Mouse (Mus musculus) hindbrain, embryonic 14.5 days (tissue): Measurements from ENCODE around the gene Gm42372. TPM values are rescaled to one million over a fixed set of nuclear protein-coding genes. Genes with fewer than 3 reads are reported as not detected.

Experiments used
- ATAC-seq: fragments of 200-750 bp; cut with Nextera tagmentation; 2 replicates; pipeline ENCODE4 v1.8.0; 2017; ENCODE audit warnings: moderate number of reproducible peaks, mild to moderate bottlenecking, moderate TSS enrichment, moderate library complexity; ENCODE audit not compliant: low FRiP score
- DNase-seq: peaks from one replicate; pipeline ENCODE4 v3.0.0-alpha.2; 2015; ENCODE audit warnings: low spot score
- H3K27ac ChIP-seq: fragments of 300-500 bp; sonication (generic); 2 replicates; pipeline ENCODE4 v1.5.1; 2014; ENCODE audit warnings: mild to moderate bottlenecking, moderate library complexity
- H3K27me3 ChIP-seq: fragments of 300-500 bp; sonication (generic); 2 replicates; pipeline ENCODE4 v1.6.1; 2014; ENCODE audit warnings: mild to moderate bottlenecking, low read length, mixed read lengths; ENCODE audit not compliant: control insufficient read depth, insufficient read depth
- H3K36me3 ChIP-seq: fragments of 300-500 bp; sonication (generic); replicated peaks from 2 replicates; pipeline ENCODE4 v1.6.1; 2014; ENCODE audit not compliant: control insufficient read depth, insufficient read depth
- H3K4me1 ChIP-seq: fragments of 300-500 bp; sonication (generic); replicated peaks from 2 replicates; pipeline ENCODE4 v1.6.1; 2014; ENCODE audit warnings: antibody characterized with exemption, low read length, mixed read lengths; ENCODE audit not compliant: control insufficient read depth, insufficient read depth
- H3K4me2 ChIP-seq: fragments of 300-500 bp; sonication (generic); replicated peaks from 2 replicates; pipeline ENCODE4 v1.6.1; 2014; ENCODE audit warnings: mild to moderate bottlenecking, moderate library complexity
- H3K4me3 ChIP-seq: fragments of 300-500 bp; sonication (generic); replicated peaks from 2 replicates; pipeline ENCODE4 v1.5.1; 2014; ENCODE audit warnings: mild to moderate bottlenecking, low read length
- H3K9ac ChIP-seq: fragments of 300-500 bp; sonication (generic); 2 replicates; pipeline ENCODE4 v1.6.1; 2014
- H3K9me3 ChIP-seq: fragments of 300-500 bp; sonication (generic); 2 replicates; pipeline ENCODE4 v1.6.1; 2016; ENCODE audit warnings: low read length; ENCODE audit not compliant: control insufficient read depth
- WGBS: fragments of 180-500 bp; shearing (Covaris S2); extraction: QIAGEN DNeasy Blood & Tissue Kit; methylation state at CpG from one replicate; pipeline ENCODE4 v1.1.7; 2014; 5-methylcytosine and 5-hydroxymethylcytosine counted together
- polyA plus RNA-seq: library from polyadenylated mRNA; unstranded; fragments of >200 nt; fragmentation: Nextera tagmentation; extraction: Ambion mirVana; gene quantifications from 2 replicates; pipeline ENCODE4 v1.2.1, GENCODE M21; 2014

Gm42372 gene
- polyA plus RNA-seq, 1 experiment from 2014 or later = 7.6 TPM

GRCm38 (mm10) chr7:17025505-17025894, 42.6 kb downstream of the Gm42372 start:
- ATAC-seq (no peak), DNase-seq (no peak)
- 0 out of 2 replicates have a peak overlapping the region, but pooled peaks have one; percentile 14 for H3K9ac ChIP-seq
- no peaks in the 10 kb centered on the region for H3K27me3 ChIP-seq
- H3K36me3 ChIP-seq = peaks cover 31% of the 10 kb centered on the region
- 89% methylated on average over 4 of the region's 4 CpGs for WGBS
- H3K4me1 ChIP-seq = peaks cover 16% of the 10 kb centered on the region
- H3K4me3 ChIP-seq = no peak overlapping the region
- H3K4me2 ChIP-seq = no peak overlapping the region
- H3K9me3 ChIP-seq = no peaks in the 10 kb centered on the region
- no peak overlapping the region for H3K27ac ChIP-seq

GRCm38 (mm10) chr7:17025896-17026622, 43.2 kb downstream of the Gm42372 start:
- DNase-seq (no peak), ATAC-seq (no peak)
- peak overlapping the region; percentile 78 for H3K4me3 ChIP-seq
- H3K4me2 ChIP-seq = peak overlapping the region; percentile 71
- peaks cover 16% of the 10 kb centered on the region for H3K4me1 ChIP-seq
- H3K9me3 ChIP-seq = no peaks in the 10 kb centered on the region
- WGBS = 82% methylated on average over 9 of the region's 9 CpGs
- no peak overlapping the region for H3K27ac ChIP-seq
- no peaks in the 10 kb centered on the region for H3K27me3 ChIP-seq
- H3K36me3 ChIP-seq = peaks cover 26% of the 10 kb centered on the region
- peak overlapping the region; percentile 85 for H3K9ac ChIP-seq

GRCm38 (mm10) chr7:17026710-17027587, 44.1 kb downstream of the Gm42372 start:
- peaks cover 16% of the 10 kb centered on the region for H3K4me1 ChIP-seq
- peak overlapping the region; percentile 62 for H3K27ac ChIP-seq
- ATAC-seq (no peak; the same call in 1 of the 2 replicates), DNase-seq (no peak)
- no peaks in the 10 kb centered on the region for H3K27me3 ChIP-seq
- peak overlapping the region; percentile 71 for H3K4me2 ChIP-seq
- 10% methylated on average over 24 of the region's 24 CpGs for WGBS
- H3K4me3 ChIP-seq = peak overlapping the region; percentile 78
- no peaks in the 10 kb centered on the region for H3K9me3 ChIP-seq
- peaks cover 17% of the 10 kb centered on the region for H3K36me3 ChIP-seq
- peak overlapping the region; percentile 85 for H3K9ac ChIP-seq

- DNase-seq = peak; percentile 84
- ATAC-seq = peak; percentile 83
- Histone ChIP-seq H3K4me3 (peak within 1 kb of the TSS; percentile 78), H3K4me2 (peak within 1 kb of the TSS; percentile 71), H3K4me1 (peaks cover 16% of the 10 kb centered on the region), H3K27me3 (no peaks in the 10 kb centered on the region), H3K9me3 (no peaks in the 10 kb centered on the region), H3K27ac (peak within 1 kb of the TSS; percentile 62), H3K36me3 (peaks cover 9% of the 10 kb centered on the region; the same call in 1 of the 2 replicates), H3K9ac (peak within 1 kb of the TSS; percentile 85)
- WGBS = under 1% methylated on average over 56 of the region's 58 CpGs
Measured at GRCm38 (mm10) chr7:17027588-17028343, 44.9 kb downstream of the Gm42372 start, which contains the start of gene Ppp5c. Gene Ppp5c, minus strand, starts transcription at chr7:17027924.

DNA sequence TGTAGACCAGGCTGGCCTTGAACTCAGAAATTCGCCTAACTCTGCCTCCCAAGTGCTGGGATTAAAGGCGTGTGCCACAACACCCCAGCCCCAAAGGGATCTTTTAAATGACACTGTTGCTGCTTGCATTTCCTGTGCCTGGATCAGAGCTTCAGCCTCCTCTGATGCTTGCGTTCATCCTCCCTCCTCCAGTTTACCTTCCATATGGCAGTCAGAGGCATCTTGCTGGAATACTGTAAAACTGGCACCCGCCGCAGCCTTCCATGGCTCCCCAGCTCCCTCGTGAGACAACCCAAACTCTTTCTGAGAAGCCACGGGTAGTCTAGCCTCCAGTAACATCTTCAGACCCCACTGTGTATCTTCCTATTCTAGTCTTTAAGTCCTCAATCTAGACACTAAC, 46.0 kb downstream of the Gm42372 start:
- Histone ChIP-seq H3K9me3 (no peaks in the 10 kb centered on the region), H3K9ac (no peak overlapping the region), H3K4me2 (no peak overlapping the region), H3K27ac (no peak overlapping the region), H3K4me1 (peaks cover 16% of the 10 kb centered on the region), H3K27me3 (no peaks in the 10 kb centered on the region), H3K36me3 (0 out of 2 replicates have a peak, but pooled peaks cover 3% of the 10 kb centered on the region), H3K4me3 (no peak overlapping the region)
- ATAC-seq (no peak), DNase-seq (no peak)
- WGBS = 73% methylated on average over 7 of the region's 7 CpGs

DNA sequence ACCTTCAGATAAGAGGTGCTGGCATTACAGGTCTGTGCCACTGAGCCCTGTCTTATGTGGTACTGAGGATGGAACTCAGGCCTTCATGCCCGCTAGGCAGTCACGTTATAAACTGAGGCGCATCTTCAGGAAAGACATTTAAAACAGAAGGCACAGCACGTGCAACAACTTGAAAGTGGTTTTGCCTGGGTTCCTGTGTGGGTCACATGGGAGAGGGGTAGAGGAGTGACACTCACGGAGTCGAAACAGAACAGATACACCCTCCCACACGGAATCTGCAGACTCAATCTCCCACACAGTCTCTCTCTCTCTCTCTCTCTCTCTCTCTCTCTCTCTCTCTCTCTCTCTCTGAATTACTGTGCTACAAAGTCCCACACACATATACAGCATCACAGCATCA, 47.4 kb downstream of the Gm42372 start:
- H3K4me3 ChIP-seq = no peak overlapping the region
- H3K36me3 ChIP-seq = no peaks in the 10 kb centered on the region
- WGBS = 83% methylated on average over 7 of the region's 7 CpGs
- no peak overlapping the region for H3K27ac ChIP-seq
- no peak for DNase-seq
- no peaks in the 10 kb centered on the region for H3K27me3 ChIP-seq
- no peak overlapping the region for H3K9ac ChIP-seq
- peaks cover 16% of the 10 kb centered on the region for H3K4me1 ChIP-seq
- no peaks in the 10 kb centered on the region for H3K9me3 ChIP-seq
- no peak for ATAC-seq
- no peak overlapping the region for H3K4me2 ChIP-seq

Other genes with a start within 250 kb of the Gm42372 start
- gene Ap2s1, start 244.7 kb upstream of the Gm42372 start, polyA plus RNA-seq = 446 and 463 TPM in 2 replicates
- gene Slc1a5, start 201.7 kb upstream of the Gm42372 start, polyA plus RNA-seq = 5.9 and 6.8 TPM in 2 replicates
- 174 and 197 TPM in 2 replicates for gene Strn4, start 167.2 kb upstream of the Gm42372 start, polyA plus RNA-seq
- gene Fkrp, start 166.4 kb upstream of the Gm42372 start, polyA plus RNA-seq = 44.7 and 48.5 TPM in 2 replicates
- gene Prkd2, start 140.2 kb upstream of the Gm42372 start, polyA plus RNA-seq = 5.6 and 5.8 TPM in 2 replicates
- 5.8 and 6.6 TPM in 2 replicates for gene Dact3, start 107.8 kb upstream of the Gm42372 start, polyA plus RNA-seq
- 0.78 and 2.5 TPM in 2 replicates for gene Gng8, start 91.3 kb upstream of the Gm42372 start, polyA plus RNA-seq
- gene Ptgir, start 76.6 kb upstream of the Gm42372 start, polyA plus RNA-seq = 0.26 TPM in 1 of 2 replicates, not detected in the other
- gene Calm3, start 59.0 kb upstream of the Gm42372 start, polyA plus RNA-seq = 510 and 527 TPM in 2 replicates
- gene Pnmal2, start 38.4 kb upstream of the Gm42372 start, polyA plus RNA-seq = 96.1 and 96.4 TPM in 2 replicates
- 52.1 and 63.2 TPM in 2 replicates for gene Pnmal1, start 23.4 kb upstream of the Gm42372 start, polyA plus RNA-seq
- 4.4 and 5.4 TPM in 2 replicates for gene Ccdc8, start 9.6 kb downstream of the Gm42372 start, polyA plus RNA-seq
- gene Ppp5c, start 44.8 kb downstream of the Gm42372 start, polyA plus RNA-seq = 123 and 129 TPM in 2 replicates
- 4.9 and 6.9 TPM in 2 replicates for gene Hif3a, start 79.3 kb downstream of the Gm42372 start, polyA plus RNA-seq
- gene Psg16, start 91.0 kb downstream of the Gm42372 start, polyA plus RNA-seq = 3.1 and 3.6 TPM in 2 replicates
- not detected in 2 replicates for gene Ceacam3, start 167.2 kb downstream of the Gm42372 start, polyA plus RNA-seq
- gene Psg29, start 220.4 kb downstream of the Gm42372 start, polyA plus RNA-seq = not detected in 2 replicates